Mouse (Mus musculus): Measurements from ENCODE around the gene Col7a1.

Col7a1 gene

DNA sequence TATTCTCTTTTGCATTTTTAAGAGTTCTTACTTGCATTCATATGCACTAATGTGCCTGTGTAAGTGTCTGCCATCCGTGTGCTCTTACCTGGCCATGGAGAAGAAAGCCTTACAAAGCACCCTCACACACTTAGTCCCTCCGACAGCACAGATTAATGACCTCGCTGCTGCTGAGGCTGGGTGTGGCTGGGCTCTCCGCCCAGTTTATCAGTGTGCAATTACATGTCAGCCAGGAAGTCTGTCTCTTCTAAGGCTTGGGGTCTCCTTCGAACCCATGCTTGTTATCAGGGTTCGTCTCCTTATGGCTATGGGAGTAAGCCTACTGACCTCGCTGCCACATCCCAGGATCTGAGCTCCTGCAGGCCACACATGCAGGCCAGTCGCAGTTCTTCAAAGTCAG lies 62.0 kb downstream of the Col7a1 start:
- DNase-seq (ENCODE audit: extremely low read depth, insufficient read length, low spot score): no peak

- no peak for DNase-seq (ENCODE audit: extremely low read depth, insufficient read length, low spot score)
These were observed 63.7 kb downstream of the Col7a1 start for GRCm38 (mm10) chr9:109016973-109017604.

DNA sequence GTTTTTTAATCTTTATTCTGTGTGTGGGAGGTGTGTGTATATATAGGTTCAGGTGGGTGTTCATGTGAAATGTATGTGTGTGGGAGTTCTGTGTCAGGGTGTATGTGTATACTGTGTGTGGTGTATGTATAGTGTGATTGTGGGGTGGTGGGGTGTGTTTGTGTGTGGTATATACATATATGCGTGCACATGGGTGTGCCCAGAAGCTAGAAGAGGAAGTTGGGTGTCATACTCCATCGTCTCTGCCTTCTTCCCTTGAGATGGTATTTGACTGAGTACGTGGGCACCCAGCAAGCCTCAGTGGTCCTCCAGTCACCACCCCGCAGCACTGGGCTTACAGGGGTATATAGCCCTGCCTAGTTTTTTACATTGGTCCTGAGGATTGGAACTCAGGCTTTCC lies 68.0 kb downstream of the Col7a1 start:
- DNase-seq (ENCODE audit: extremely low read depth, insufficient read length, low spot score): no peak

GRCm38 (mm10) chr9:109022866-109023685 lies 69.7 kb downstream of the Col7a1 start:
- DNase-seq (ENCODE audit: extremely low read depth, insufficient read length, low spot score): no peak

DNA sequence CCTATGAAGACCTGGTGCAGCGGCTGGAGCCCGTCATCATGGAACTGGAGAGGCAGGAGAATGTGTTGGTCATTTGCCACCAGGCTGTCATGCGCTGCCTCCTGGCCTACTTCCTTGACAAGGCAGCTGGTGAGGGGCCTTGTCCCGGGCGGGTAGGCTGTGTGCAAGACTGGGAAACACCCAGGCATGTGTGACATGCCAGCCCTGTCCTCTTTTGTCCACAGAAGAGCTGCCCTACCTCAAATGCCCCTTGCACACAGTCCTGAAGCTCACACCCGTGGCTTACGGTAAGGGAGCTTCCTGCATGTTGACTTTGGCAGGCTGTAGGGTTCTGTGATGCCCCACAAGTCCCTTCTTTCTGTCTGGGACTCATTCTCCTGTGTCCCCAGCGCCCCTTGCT lies 74.1 kb downstream of the Col7a1 start:
- no peak for DNase-seq (ENCODE audit: extremely low read depth, insufficient read length, low spot score)

DNA sequence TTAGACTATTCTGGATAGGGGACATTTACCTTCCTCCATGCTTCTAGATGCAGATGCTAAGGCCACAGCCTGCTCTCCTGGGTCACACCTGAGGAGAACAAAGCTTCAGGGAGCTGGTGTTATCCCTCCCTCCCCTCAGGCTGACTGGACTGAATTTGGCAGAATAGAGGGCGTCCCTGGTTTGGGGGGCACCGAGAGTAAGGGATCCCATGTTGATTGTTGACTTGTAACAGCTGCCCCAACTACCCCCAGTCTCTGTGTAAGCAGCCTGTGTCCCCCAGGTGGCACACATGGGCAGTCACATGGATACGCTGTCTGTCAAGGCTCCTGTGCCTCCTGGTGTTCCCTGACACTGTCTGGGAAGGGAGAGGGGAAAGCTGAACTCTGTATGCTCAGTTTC lies 75.0 kb downstream of the Col7a1 start:
- no peak for DNase-seq (ENCODE audit: extremely low read depth, insufficient read length, low spot score)

DNA sequence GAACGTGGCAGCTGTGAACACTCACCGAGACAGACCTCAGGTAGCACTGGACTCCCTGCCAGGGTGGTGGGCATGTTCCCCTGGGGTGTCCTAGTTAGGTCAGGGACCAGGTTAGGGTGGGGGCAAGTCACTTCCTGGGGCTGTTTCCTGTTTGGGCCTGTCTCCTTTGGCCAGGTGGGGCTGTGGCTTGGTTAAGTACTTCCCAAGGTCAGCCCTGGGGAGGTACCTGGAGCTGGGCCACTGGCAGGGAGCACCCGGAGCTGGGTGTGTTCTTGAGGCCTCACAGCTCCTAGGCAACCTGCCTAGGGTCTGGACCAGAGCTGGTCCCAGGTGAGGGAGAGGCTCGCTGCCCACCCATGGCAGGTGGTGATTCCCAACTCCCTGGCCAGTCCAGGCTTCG lies 75.5 kb downstream of the Col7a1 start:
- no peak for DNase-seq (ENCODE audit: extremely low read depth, insufficient read length, low spot score)

DNA sequence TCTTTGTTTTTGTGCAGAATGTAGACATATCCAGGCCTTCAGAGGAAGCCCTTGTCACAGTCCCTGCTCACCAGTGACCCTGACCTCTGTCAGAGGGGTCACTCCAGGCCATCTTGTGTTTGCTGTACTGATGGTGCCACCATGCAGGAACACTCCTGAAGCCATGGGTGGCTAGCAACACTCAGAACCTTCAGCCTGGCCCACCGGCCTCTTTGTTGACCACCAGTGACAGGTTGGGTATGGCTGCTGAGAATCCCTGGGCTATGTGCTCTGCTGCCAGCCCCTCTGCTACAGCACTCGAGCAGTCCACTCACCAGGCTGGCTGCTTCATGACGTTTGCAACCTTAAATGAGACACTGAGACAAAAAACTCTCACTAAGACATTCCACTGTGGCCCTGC lies 76.9 kb downstream of the Col7a1 start:
- no peak for DNase-seq (ENCODE audit: extremely low read depth, insufficient read length, low spot score)

- DNase-seq (ENCODE audit: extremely low read depth, insufficient read length, low spot score): no peak
These were observed 77.6 kb downstream of the Col7a1 start for GRCm38 (mm10) chr9:109031001-109031400.

DNA sequence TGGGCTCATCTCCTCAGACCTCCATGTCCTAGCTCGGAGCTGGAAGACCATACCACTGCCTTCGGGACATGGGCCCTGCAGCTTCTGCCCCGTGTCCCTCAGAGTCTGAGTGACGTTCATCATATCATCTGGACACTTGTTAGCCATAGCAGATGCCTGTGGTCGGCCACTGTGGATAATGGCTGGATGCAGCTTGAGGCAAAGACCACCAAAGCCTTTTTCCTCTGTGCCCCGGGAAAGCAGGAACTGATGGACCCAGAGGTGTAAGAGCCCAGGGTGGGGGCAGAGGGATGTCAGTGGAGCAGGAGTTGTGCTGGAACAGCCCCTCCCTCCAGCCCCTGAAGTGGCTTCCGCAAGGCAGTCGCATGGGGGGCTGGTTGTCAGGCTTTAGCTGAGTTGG lies 78.3 kb downstream of the Col7a1 start:
- DNase-seq (ENCODE audit: extremely low read depth, insufficient read length, low spot score): no peak

GRCm38 (mm10) chr9:109032435-109032834 lies 79.0 kb downstream of the Col7a1 start:
- DNase-seq (ENCODE audit: extremely low read depth, insufficient read length, low spot score): no peak

All from 3134 (cell line).